Mouse (Mus musculus): Measurements from ENCODE around the gene Gm20388.

- TF ChIP-seq CHD2 (IDR thresholded peaks at IDR 0.05; ENCODE audit: low read depth, low read length) (no peak), ZNF384 (IDR thresholded peaks at IDR 0.05; ENCODE audit: low read depth, low read length) (no peak), MAFK (IDR thresholded peaks at IDR 0.05; ENCODE audit: insufficient read depth, low read depth, low read length) (no peak), HCFC1 (IDR thresholded peaks at IDR 0.05; ENCODE audit: borderline replicate concordance, insufficient read depth, low read length) (no peak)
These were observed 2178.0 kb downstream of the Gm20388 start for GRCm38 (mm10) chr8:122088631-122089030.
